ENCODE assay signal across 21 mouse cellular contexts in genomic region chr12:59076996-59077395, GRCm38 (mm10). TPM values are rescaled to one million over a fixed set of nuclear protein-coding genes. Genes with fewer than 3 reads are reported as not detected.
A peak's percentile ranks its signal among the peaks of the same experiment; 100 is the strongest.
DNase-seq lines count a peak whose midpoint lies in the region; ATAC-seq and TF ChIP-seq lines count a peak whose summit lies in the region.
"Had no signal": no experiment of that assay in that cellular context is flagged by ENCODE, and none has a peak within 500 bp of the region (broad histone marks: within the 10 kb centered on the region; RNA-seq: fewer than 3 reads in every experiment).

No protein-coding gene starts in this region.

- TF ChIP-seq POLR2A in small intestine, adult 2 months (IDR thresholded peaks at IDR 0.05; ENCODE audit: low read depth, low read length) = no peak

- WGBS in small intestine, adult 2 months = 66% methylated on average over 3 of the region's 3 CpGs
- 94% methylated on average over 3 of the region's 3 CpGs for WGBS in embryonic facial prominence, embryonic 10.5 days

- no peak for ATAC-seq in CD4-positive, CD25-positive, alpha-beta regulatory T cell, adult 4 months
- ATAC-seq: forebrain, embryonic 13.5 days; forebrain, embryonic 15.5 days; forebrain, postnatal 0 days had no signal

- no peaks in the 10 kb centered on the region for H3K9me3 ChIP-seq in embryonic facial prominence, embryonic 10.5 days
- H3K9me3 ChIP-seq: embryonic facial prominence, embryonic 12.5 days; forebrain, embryonic 13.5 days; forebrain, embryonic 15.5 days; G1E had no signal

- peaks cover 3% of the 10 kb centered on the region; the same call in 1 of the 2 replicates for H3K4me1 ChIP-seq in small intestine, adult 2 months (ENCODE audit: control insufficient read depth, insufficient read depth, insufficient read length, low read length)
- H3K4me1 ChIP-seq in embryonic facial prominence, embryonic 10.5 days = no peaks in the 10 kb centered on the region
- H3K4me1 ChIP-seq: embryonic facial prominence, embryonic 12.5 days; forebrain, embryonic 13.5 days; forebrain, embryonic 15.5 days had no signal

- H3K27ac ChIP-seq in small intestine, adult 2 months (ENCODE audit: insufficient read depth, low read depth, low read length) = peak overlapping the region; percentile 61
- no peak overlapping the region for H3K27ac ChIP-seq in embryonic facial prominence, embryonic 10.5 days (replicated peaks)
- H3K27ac ChIP-seq: embryonic facial prominence, embryonic 12.5 days; forebrain, embryonic 13.5 days; forebrain, embryonic 15.5 days had no signal

- no peak for TF ChIP-seq CTCF in small intestine, adult 2 months (IDR thresholded peaks at IDR 0.05; ENCODE audit: extremely low read depth, insufficient read length, insufficient replicate concordance, low read depth, low read length)

- peaks cover 15% of the 10 kb centered on the region for H3K36me3 ChIP-seq in small intestine, adult 2 months (ENCODE audit: control insufficient read depth, insufficient read depth, low read length)
- H3K36me3 ChIP-seq in embryonic facial prominence, embryonic 10.5 days (replicated peaks) = peaks cover 34% of the 10 kb centered on the region

- DNase-seq in adrenal gland, adult 2 months = peak; percentile 20
- DNase-seq in adrenal gland, postnatal 14 days = no peak
- peak; percentile 81 for DNase-seq in 3T3-L1 (ENCODE audit: low read depth, low spot score)
- DNase-seq in embryonic facial prominence, embryonic 10.5 days (ENCODE audit: low spot score) = no peak
- DNase-seq: adrenal gland, adult 8-10 months; adrenal gland, postnatal 25 days; cerebellum, adult 11 months; cerebellum, adult 18-20 months; cerebellum, adult 8-10 months; cerebellum, adult 9-11 months; cerebellum, postnatal 14 days; cerebellum, postnatal 36 days; embryo, embryonic 11 days; forebrain, postnatal 0 days had no signal

- no peak overlapping the region for H3K4me3 ChIP-seq in small intestine, adult 2 months (ENCODE audit: low read depth, low read length)
- no peak overlapping the region for H3K4me3 ChIP-seq in embryonic facial prominence, embryonic 10.5 days
- H3K4me3 ChIP-seq: embryonic facial prominence, embryonic 12.5 days; forebrain, embryonic 13.5 days; forebrain, embryonic 15.5 days had no signal

- no peaks in the 10 kb centered on the region for H3K27me3 ChIP-seq in small intestine, adult 2 months (ENCODE audit: control insufficient read depth, insufficient read depth, low read length)
- no peaks in the 10 kb centered on the region for H3K27me3 ChIP-seq in embryonic facial prominence, embryonic 10.5 days (replicated peaks; ENCODE audit: low read depth, poor library complexity, severe bottlenecking)
- H3K27me3 ChIP-seq: CH12.LX; embryonic facial prominence, embryonic 12.5 days; forebrain, embryonic 13.5 days; forebrain, embryonic 15.5 days had no signal

RNA-seq across cellular contexts. Expression of gene Pnn, which starts 10.3 kb away (rescaled TPM):
- total RNA-seq in adrenal gland, adult 2 months (2021) = 10 to 100 TPM; 28.9 to 51.7 TPM
- 5.2 and 6.1 TPM in 2 replicates for polyA plus RNA-seq in adrenal gland, adult 2 months (2012; rRNA removed)
- total RNA-seq in adrenal gland, postnatal 14 days (2021) = 54.1 and 60.2 TPM in 2 replicates
- polyA plus RNA-seq in small intestine, adult 2 months (2012; rRNA removed) = 5.2 and 8.9 TPM in 2 replicates
- polyA plus RNA-seq in embryonic facial prominence, embryonic 10.5 days (2016; fragmentation: Nextera tagmentation; extraction: Ambion mirVana) = 114 and 121 TPM in 2 replicates
- polyA plus RNA-seq in CD4-positive, CD25-positive, alpha-beta regulatory T cell, adult 4 months (2017; shearing (Covaris generic)) = 100 to 1,000 TPM in 1 of 2 experiments, 10 to 100 TPM in 1; 98.9 to 160 TPM

RNA-seq across cellular contexts. Expression of gene Trappc6b, which starts 15.7 kb away (rescaled TPM):
- total RNA-seq in adrenal gland, adult 2 months (2021) = 10 to 100 TPM; 83.5 to 90.5 TPM
- 86.1 and 101 TPM in 2 replicates for polyA plus RNA-seq in adrenal gland, adult 2 months (2012; rRNA removed)
- 87.3 and 90.0 TPM in 2 replicates for total RNA-seq in adrenal gland, postnatal 14 days (2021)
- polyA plus RNA-seq in small intestine, adult 2 months (2012; rRNA removed) = 30.0 and 56.7 TPM in 2 replicates
- polyA plus RNA-seq in embryonic facial prominence, embryonic 10.5 days (2016; fragmentation: Nextera tagmentation; extraction: Ambion mirVana) = 67.6 and 69.9 TPM in 2 replicates
- 100 to 1,000 TPM in 1 of 2 experiments, 10 to 100 TPM in 1; 96.8 to 122 TPM for polyA plus RNA-seq in CD4-positive, CD25-positive, alpha-beta regulatory T cell, adult 4 months (2017; shearing (Covaris generic))

RNA-seq across cellular contexts. Expression of gene Mia2, which starts 18.6 kb away (rescaled TPM):
- total RNA-seq in adrenal gland, adult 2 months (2021) = 100 to 1,000 TPM; 114 to 180 TPM
- polyA plus RNA-seq in adrenal gland, adult 2 months (2012; rRNA removed) = 20.8 and 31.9 TPM in 2 replicates
- 87.4 and 106 TPM in 2 replicates for total RNA-seq in adrenal gland, postnatal 14 days (2021)
- polyA plus RNA-seq in small intestine, adult 2 months (2012; rRNA removed) = 21.9 and 37.8 TPM in 2 replicates
- polyA plus RNA-seq in embryonic facial prominence, embryonic 10.5 days (2016; fragmentation: Nextera tagmentation; extraction: Ambion mirVana) = 45.2 and 47.0 TPM in 2 replicates
- polyA plus RNA-seq in CD4-positive, CD25-positive, alpha-beta regulatory T cell, adult 4 months (2017; shearing (Covaris generic)) = 10 to 100 TPM; 28.9 to 38.7 TPM

Comparison
In these comparisons a context has a peak if more than half of its experiments do, and no peak if none do; other contexts are left out.
1. DNase-seq: peak in adrenal gland, adult 2 months (single experiment) and 3T3-L1 (single experiment); none in adrenal gland, postnatal 14 days (single experiment) and embryonic facial prominence, embryonic 10.5 days (single experiment).
2. RNA of gene Pnn, which starts 10.3 kb away (polyA plus RNA-seq): 98.9 to 160 TPM in CD4-positive, CD25-positive, alpha-beta regulatory T cell, adult 4 months and 114 to 121 TPM in embryonic facial prominence, embryonic 10.5 days; 5.2 to 8.9 TPM in small intestine, adult 2 months and 5.2 to 6.1 TPM in adrenal gland, adult 2 months; every median in the first group is over 10 times any median in the second.